ENCODE assay signal across 8 mouse cellular contexts in the genomic region with DNA sequence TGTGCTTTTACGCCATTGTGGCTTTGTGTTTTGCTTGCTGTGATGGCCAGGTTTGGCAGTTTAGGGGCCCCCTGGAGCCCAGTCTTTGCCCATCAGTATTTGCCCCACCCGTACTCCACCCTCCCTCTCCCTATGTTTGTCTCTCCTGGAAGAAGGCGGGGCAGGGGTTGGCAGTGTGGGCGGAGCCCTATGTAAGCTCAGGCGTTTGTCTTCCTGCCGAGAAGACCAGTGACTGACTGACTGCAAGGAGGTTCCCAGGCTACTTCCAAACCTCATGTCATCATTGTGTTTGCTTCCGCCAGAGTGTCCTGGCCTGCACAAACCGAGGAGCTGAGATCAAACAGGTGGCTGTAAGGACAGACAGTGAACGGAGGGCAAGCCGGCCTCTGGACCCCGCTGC. TPM values are rescaled to one million over a fixed set of nuclear protein-coding genes. Genes with fewer than 3 reads are reported as not detected.
DNase-seq lines count a peak whose midpoint lies in the region; ATAC-seq and TF ChIP-seq lines count a peak whose summit lies in the region.

No protein-coding gene starts in this region.

- H3K27ac ChIP-seq in heart, postnatal 0 days (ENCODE audit: low read depth): peak overlapping the region; percentile 71
- no peak overlapping the region for H3K27ac ChIP-seq in midbrain, embryonic 13.5 days

- H3K79me3 ChIP-seq in C2C12 (ENCODE audit: low read depth): peaks cover 64% of the 10 kb centered on the region

- peaks cover 29% of the 10 kb centered on the region for H3K36me3 ChIP-seq in C2C12 (ENCODE audit: control insufficient read depth, insufficient read depth)
- H3K36me3 ChIP-seq in heart, postnatal 0 days (replicated peaks; ENCODE audit: control insufficient read depth, insufficient read depth, low read length): peaks cover 32% of the 10 kb centered on the region
- peaks cover 45% of the 10 kb centered on the region for H3K36me3 ChIP-seq in midbrain, embryonic 13.5 days

- peak overlapping the region; percentile 14 for H3ac ChIP-seq in C2C12 (ENCODE audit: control insufficient read depth, insufficient read length, low read depth)

- TF ChIP-seq CTCF in C2C12 (IDR thresholded peaks at IDR 0.05; ENCODE audit: control insufficient read depth, insufficient read depth, insufficient read length): no peak
- no peak for TF ChIP-seq CTCF in heart, postnatal 0 days (IDR thresholded peaks at IDR 0.05; ENCODE audit: low read depth)

- H3K27me3 ChIP-seq in C2C12 (ENCODE audit: control insufficient read depth, insufficient read depth, insufficient read length): no peaks in the 10 kb centered on the region
- no peaks in the 10 kb centered on the region for H3K27me3 ChIP-seq in heart, postnatal 0 days (ENCODE audit: control insufficient read depth, insufficient read depth, low read length)
- no peaks in the 10 kb centered on the region for H3K27me3 ChIP-seq in midbrain, embryonic 13.5 days

- ATAC-seq in cerebellum, adult (ENCODE audit: insufficient number of reproducible peaks, low FRiP score, low TSS enrichment): 0 out of 2 replicates have a peak, but pooled peaks have one; percentile 26
- ATAC-seq in heart, postnatal 0 days (ENCODE audit: insufficient read depth, low read depth): peak; percentile 37; the same call in 1 of the 2 replicates
- ATAC-seq in midbrain, embryonic 13.5 days: no peak
- ATAC-seq in CD4-positive, CD25-positive, alpha-beta regulatory T cell, adult 4 months: no peak

- DNase-seq in cerebellum, postnatal 36 days: no peak
- DNase-seq in embryo, embryonic 11 days: peak; percentile 23
- DNase-seq in heart, postnatal 0 days (ENCODE audit: low spot score): peak; percentile 53
- DNase-seq in kidney, postnatal 36 days: peak; percentile 82 to 93

- peaks cover 87% of the 10 kb centered on the region for H3K79me2 ChIP-seq in C2C12 (ENCODE audit: control insufficient read depth, insufficient read depth)

- no peaks in the 10 kb centered on the region for H3K9me3 ChIP-seq in heart, postnatal 0 days (replicated peaks; ENCODE audit: control insufficient read depth, low read length)
- H3K9me3 ChIP-seq in midbrain, embryonic 13.5 days: no peaks in the 10 kb centered on the region

- peaks cover 46% of the 10 kb centered on the region for H3K4me1 ChIP-seq in heart, postnatal 0 days (ENCODE audit: control insufficient read depth, insufficient read depth)
- H3K4me1 ChIP-seq in midbrain, embryonic 13.5 days (replicated peaks): peaks cover 69% of the 10 kb centered on the region

- TF ChIP-seq EP300 in heart, postnatal 0 days (IDR thresholded peaks at IDR 0.05; ENCODE audit: low read depth): no peak

- peak overlapping the region; percentile 32 for H3K4me3 ChIP-seq in C2C12 (ENCODE audit: insufficient read depth, poor library complexity, severe bottlenecking)
- no peak overlapping the region for H3K4me3 ChIP-seq in heart, postnatal 0 days (ENCODE audit: low read depth, low read length)
- no peak overlapping the region for H3K4me3 ChIP-seq in midbrain, embryonic 13.5 days (replicated peaks)

- no peak overlapping the region for H3K9ac ChIP-seq in heart, postnatal 0 days (replicated peaks; ENCODE audit: low read depth, low read length)
- H3K9ac ChIP-seq in midbrain, embryonic 13.5 days (replicated peaks): peak overlapping the region; percentile 36

- H3K4me2 ChIP-seq in heart, postnatal 0 days (ENCODE audit: low read depth, low read length): no peak overlapping the region; the same call in 1 of the 2 replicates
- H3K4me2 ChIP-seq in midbrain, embryonic 13.5 days (replicated peaks): peak overlapping the region; percentile 31; the same call in 1 of the 2 replicates

- 31% methylated on average over 11 of the region's 11 CpGs for WGBS in heart, postnatal 0 days
- 36% methylated on average over 11 of the region's 11 CpGs for WGBS in midbrain, embryonic 13.5 days

TF ChIP-seq in C2C12, 6 proteins besides CTCF, POLR2A, EP300 and RAD21:
- TF ChIP-seq USF1 (IDR thresholded peaks at IDR 0.05; ENCODE audit: low read depth): no peak
- TF ChIP-seq MYOG (IDR thresholded peaks at IDR 0.05; ENCODE audit: control insufficient read depth, extremely low read depth, insufficient read length): no peak
- no peak for TF ChIP-seq CEBPB (IDR thresholded peaks at IDR 0.05; ENCODE audit: low read depth)
- TF ChIP-seq FOSL1 (IDR thresholded peaks at IDR 0.05; ENCODE audit: insufficient read depth, low read length, poor library complexity, severe bottlenecking): no peak
- TF ChIP-seq MAX (IDR thresholded peaks at IDR 0.05): no peak
- no peak for TF ChIP-seq MYOD1 (IDR thresholded peaks at IDR 0.05; ENCODE audit: control insufficient read depth, insufficient read length, low read depth)

RNA-seq across cellular contexts. Expression of a gene that starts 12.2 kb away (rescaled TPM):
- polyA plus RNA-seq in C2C12 (2012; fragmentation: generic; extraction: Trizol): 37.1 TPM
- total RNA-seq in heart, postnatal 0 days (2014; rRNA removed; ENCODE audit: low replicate concordance): 28.9 and 33.1 TPM in 2 replicates
- 20.5 and 22.1 TPM in 2 replicates for polyA plus RNA-seq in heart, postnatal 0 days (2015; fragmentation: Nextera tagmentation; extraction: Ambion mirVana)
- polyA plus RNA-seq in midbrain, embryonic 13.5 days (2015; fragmentation: Nextera tagmentation; extraction: Ambion mirVana): 217 and 238 TPM in 2 replicates
- 10 to 100 TPM; 20.1 to 27.6 TPM for polyA plus RNA-seq in CD4-positive, CD25-positive, alpha-beta regulatory T cell, adult 4 months (2017; shearing (Covaris generic))

RNA-seq across cellular contexts. Expression of a gene that starts 12.4 kb away (rescaled TPM):
- polyA plus RNA-seq in C2C12 (2012; fragmentation: generic; extraction: Trizol): 7.5 TPM
- 12.0 and 13.7 TPM in 2 replicates for total RNA-seq in heart, postnatal 0 days (2014; rRNA removed; ENCODE audit: low replicate concordance)
- 8.8 and 10.0 TPM in 2 replicates for polyA plus RNA-seq in heart, postnatal 0 days (2015; fragmentation: Nextera tagmentation; extraction: Ambion mirVana)
- 20.9 and 29.5 TPM in 2 replicates for polyA plus RNA-seq in midbrain, embryonic 13.5 days (2015; fragmentation: Nextera tagmentation; extraction: Ambion mirVana)
- 1 to 10 TPM; 7.5 to 7.8 TPM for polyA plus RNA-seq in CD4-positive, CD25-positive, alpha-beta regulatory T cell, adult 4 months (2017; shearing (Covaris generic))

RNA-seq across cellular contexts. Expression of a gene that starts 30.4 kb away (rescaled TPM):
- 0.05 TPM for polyA plus RNA-seq in C2C12 (2012; fragmentation: generic; extraction: Trizol)
- total RNA-seq in heart, postnatal 0 days (2014; rRNA removed; ENCODE audit: low replicate concordance): 0.08 TPM in 1 of 2 replicates, not detected in the other
- polyA plus RNA-seq in heart, postnatal 0 days (2015; fragmentation: Nextera tagmentation; extraction: Ambion mirVana): 0.14 TPM in 2 replicates
- 17.7 and 18.0 TPM in 2 replicates for polyA plus RNA-seq in midbrain, embryonic 13.5 days (2015; fragmentation: Nextera tagmentation; extraction: Ambion mirVana)
- under 1 TPM in 1 of 2 experiments, not detected in 1; 0.05 TPM for polyA plus RNA-seq in CD4-positive, CD25-positive, alpha-beta regulatory T cell, adult 4 months (2017; shearing (Covaris generic))

RNA-seq across cellular contexts. Expression of a gene that starts 57.3 kb away (rescaled TPM):
- polyA plus RNA-seq in C2C12 (2012; fragmentation: generic; extraction: Trizol): 4.3 TPM
- total RNA-seq in heart, postnatal 0 days (2014; rRNA removed; ENCODE audit: low replicate concordance): 3.6 and 5.7 TPM in 2 replicates
- 8.8 and 9.3 TPM in 2 replicates for polyA plus RNA-seq in heart, postnatal 0 days (2015; fragmentation: Nextera tagmentation; extraction: Ambion mirVana)
- polyA plus RNA-seq in midbrain, embryonic 13.5 days (2015; fragmentation: Nextera tagmentation; extraction: Ambion mirVana): 11.3 and 12.5 TPM in 2 replicates
- polyA plus RNA-seq in CD4-positive, CD25-positive, alpha-beta regulatory T cell, adult 4 months (2017; shearing (Covaris generic)): 10 to 100 TPM in 1 of 2 experiments, 1 to 10 TPM in 1; 8.2 to 24.2 TPM

Comparison
In these comparisons a context has a peak if more than half of its experiments do, and no peak if none do; other contexts are left out.
1. ATAC-seq: peak in cerebellum, adult (single experiment) and heart, postnatal 0 days (single experiment); none in midbrain, embryonic 13.5 days (single experiment) and CD4-positive, CD25-positive, alpha-beta regulatory T cell, adult 4 months (single experiment).
2. DNase-seq: peak in embryo, embryonic 11 days (single experiment), heart, postnatal 0 days (single experiment) and kidney, postnatal 36 days (2 of 2); none in cerebellum, postnatal 36 days (0 of 2).
3. RNA of a gene that starts 30.4 kb away (polyA plus RNA-seq): 17.7 to 18.0 TPM in midbrain, embryonic 13.5 days; 0.14 TPM in heart, postnatal 0 days, 0.05 TPM in CD4-positive, CD25-positive, alpha-beta regulatory T cell, adult 4 months and 0.05 TPM in C2C12 (single experiment); every median in the first group is over 10 times any median in the second.